Mouse (Mus musculus): Measurements from ENCODE around the gene Ctdsp2.

Gene Ctdsp2

GRCm38 (mm10) chr10:127042468-127043115 is 64.1 kb downstream of the Ctdsp2 start:
- no peak for DNase-seq (ENCODE audit: low spot score in 2 of 2)

- DNase-seq (ENCODE audit: low spot score in 2 of 2): no peak
Measured at GRCm38 (mm10) chr10:127043187-127043586, 64.7 kb downstream of the Ctdsp2 start.

DNA sequence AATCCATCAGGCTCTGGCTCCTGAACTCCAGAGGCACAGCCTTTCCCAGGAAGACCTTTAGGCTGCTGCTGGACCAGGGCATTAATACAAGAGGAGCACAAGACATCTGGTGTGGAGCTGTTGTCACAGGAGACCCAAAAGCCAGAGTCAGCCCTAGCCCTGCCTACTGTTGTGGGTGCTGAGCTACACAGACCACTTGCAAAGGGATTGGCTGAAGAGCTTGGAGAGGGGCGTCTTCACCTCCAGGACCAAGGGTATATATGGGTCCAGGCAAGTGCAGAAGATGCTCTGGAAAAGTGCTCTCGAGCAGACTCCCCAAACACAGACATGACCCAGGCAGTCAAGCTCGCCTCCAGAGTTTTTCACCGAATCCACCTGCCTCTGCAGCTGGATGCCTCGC is 69.4 kb downstream of the Ctdsp2 start, which contains the start of gene Cyp27b1:
Gene Cyp27b1 (plus strand): TSS at position 297 of the 400 bp plus-strand sequence.
- no peak for DNase-seq (ENCODE audit: low spot score in 2 of 2)

DNA sequence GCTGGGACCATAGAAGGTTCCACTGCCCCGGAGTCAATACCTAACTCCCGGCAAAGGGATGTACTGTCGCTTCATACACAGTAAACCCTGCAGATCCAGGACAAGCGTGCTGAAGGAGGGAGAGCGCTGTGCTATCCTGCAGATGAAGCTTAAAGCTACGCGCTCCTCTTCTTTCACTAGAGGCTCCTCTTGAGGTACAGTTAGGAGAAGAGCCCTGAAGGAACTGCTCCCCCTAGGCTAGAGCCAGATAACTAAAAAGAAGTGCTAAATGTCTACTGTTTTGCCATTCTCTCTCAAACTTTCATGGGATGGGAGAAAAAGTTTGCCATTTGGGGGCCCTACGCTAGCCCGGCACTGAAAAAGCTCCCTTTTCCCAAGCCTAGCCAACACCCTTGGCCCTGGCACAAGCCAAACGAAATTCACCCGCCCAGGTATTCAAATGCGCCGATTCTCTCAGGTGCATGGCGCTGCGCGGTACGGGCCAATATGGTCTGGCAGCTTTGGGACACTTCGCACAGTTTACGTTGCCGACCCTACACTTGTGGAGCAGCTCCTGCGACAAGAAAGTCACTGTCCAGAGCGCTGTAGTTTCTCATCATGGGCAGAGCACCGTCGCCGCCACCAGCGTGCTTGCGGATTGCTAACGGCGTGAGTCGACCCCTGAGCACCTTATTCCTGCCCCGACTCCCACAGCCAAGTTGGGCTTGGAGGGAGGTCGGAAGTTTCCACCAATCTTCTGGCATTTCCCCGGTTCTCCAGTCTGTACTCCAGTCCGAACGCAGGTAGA is 70.3 kb downstream of the Ctdsp2 start:
- DNase-seq (ENCODE audit: low spot score in 2 of 2): no peak

Measured in urinary bladder, postnatal 36 days (tissue).